Mouse (Mus musculus) kidney, postnatal 0 days (tissue): ENCODE results near the gene Lfng. TPM values are rescaled to one million over a fixed set of nuclear protein-coding genes. Genes with fewer than 3 reads are reported as not detected.

Source experiments
- ATAC-seq: fragments of 200-750 bp; cut with Nextera tagmentation; replicated peaks from 2 replicates; pipeline ENCODE4 v1.8.0; 2017; ENCODE audit warnings: low read depth, moderate number of reproducible peaks, moderate TSS enrichment, moderate library complexity; ENCODE audit not compliant: low FRiP score
- DNase-seq: peaks from one replicate; pipeline ENCODE4 v3.0.0-alpha.2; 2016; ENCODE audit warnings: low spot score
- H3K27ac ChIP-seq: fragments of 300-500 bp; sonication (generic); 2 replicates; pipeline ENCODE4 v1.5.1; 2014; ENCODE audit warnings: mild to moderate bottlenecking
- H3K27me3 ChIP-seq: fragments of 300-500 bp; sonication (generic); 2 replicates; pipeline ENCODE4 v1.6.1; 2014; ENCODE audit warnings: low read length, mixed read lengths; ENCODE audit not compliant: insufficient read depth
- H3K36me3 ChIP-seq: fragments of 300-500 bp; sonication (generic); 2 replicates; pipeline ENCODE4 v1.6.1; 2014; ENCODE audit warnings: low read length, mixed read lengths; ENCODE audit not compliant: insufficient read depth
- H3K4me1 ChIP-seq: fragments of 300-500 bp; sonication (generic); replicated peaks from 2 replicates; pipeline ENCODE4 v1.6.1; 2014; ENCODE audit warnings: antibody characterized with exemption, low read length, mixed read lengths; ENCODE audit not compliant: insufficient read depth
- H3K4me2 ChIP-seq: fragments of 300-500 bp; sonication (generic); 2 replicates; pipeline ENCODE4 v1.6.1; 2014; ENCODE audit warnings: mild to moderate bottlenecking, low read length, moderate library complexity, mixed read lengths
- H3K4me3 ChIP-seq: fragments of 300-500 bp; sonication (generic); replicated peaks from 2 replicates; pipeline ENCODE4 v1.5.1; 2014; ENCODE audit warnings: low read depth, low read length
- H3K9ac ChIP-seq: fragments of 300-500 bp; sonication (generic); 2 replicates; pipeline ENCODE4 v1.6.1; 2014; ENCODE audit warnings: low read depth, low read length
- H3K9me3 ChIP-seq: fragments of 300-500 bp; sonication (generic); replicated peaks from 2 replicates; pipeline ENCODE4 v1.6.1; 2016; ENCODE audit warnings: low read length, inconsistent platforms, mixed read lengths
- CTCF ChIP-seq: IDR thresholded peaks from 2 replicates; pipeline ENCODE4 v1.5.1; 2016; ENCODE audit warnings: antibody characterized with exemption, low read depth, mild to moderate bottlenecking, moderate library complexity
- WGBS: fragments of 180-500 bp; shearing (Covaris S2); extraction: QIAGEN DNeasy Blood & Tissue Kit; methylation state at CpG from one replicate; pipeline ENCODE4 v1.1.7; 2014; 5-methylcytosine and 5-hydroxymethylcytosine counted together
- polyA plus RNA-seq: library from polyadenylated mRNA; unstranded; fragments of >200 nt; fragmentation: Nextera tagmentation; extraction: Ambion mirVana; gene quantifications from 2 replicates; pipeline ENCODE4 v1.2.1, GENCODE M21; 2015

Lfng gene
- polyA plus RNA-seq, 1 experiment from 2014 or later: 28.8 TPM

DNA sequence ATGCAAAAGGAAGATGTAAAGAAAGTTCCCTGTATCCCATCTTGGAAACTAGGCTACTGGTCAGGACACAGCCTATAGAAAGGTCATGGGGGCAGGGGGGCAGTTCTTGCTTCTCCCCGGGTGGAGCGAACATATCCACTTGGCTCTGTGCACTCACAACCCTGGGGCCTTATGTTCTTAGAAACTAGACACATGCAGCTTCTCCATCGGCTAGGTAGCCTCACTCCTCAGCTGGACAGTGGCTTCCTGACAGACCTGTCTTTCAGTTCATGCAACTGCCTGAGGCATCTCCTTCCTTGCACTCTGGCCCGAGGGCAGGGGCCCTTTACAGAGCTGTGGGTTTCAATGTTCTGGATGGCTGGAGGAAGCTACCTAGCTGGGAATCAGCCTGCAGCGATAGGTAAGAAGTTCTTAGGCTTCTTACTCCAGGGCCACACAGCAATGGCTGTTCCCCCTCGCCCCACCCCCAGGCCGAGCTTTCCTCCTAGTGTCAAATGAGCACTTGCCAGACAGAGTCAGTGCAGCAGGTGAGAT lies 42.8 kb downstream of the Lfng start:
- no peaks in the 10 kb centered on the region for H3K27me3 ChIP-seq
- H3K27ac ChIP-seq: no peak overlapping the region
- DNase-seq: no peak
- TF ChIP-seq CTCF: no peak
- 59% methylated on average over 7 of the region's 7 CpGs for WGBS
- no peak overlapping the region for H3K4me3 ChIP-seq
- H3K4me2 ChIP-seq: no peak overlapping the region; the same call in 1 of the 2 replicates
- ATAC-seq: no peak
- 0 out of 2 replicates have a peak, but pooled peaks cover 4% of the 10 kb centered on the region for H3K36me3 ChIP-seq
- H3K9me3 ChIP-seq: no peaks in the 10 kb centered on the region
- H3K4me1 ChIP-seq: peaks cover 15% of the 10 kb centered on the region
- H3K9ac ChIP-seq: no peak overlapping the region

DNA sequence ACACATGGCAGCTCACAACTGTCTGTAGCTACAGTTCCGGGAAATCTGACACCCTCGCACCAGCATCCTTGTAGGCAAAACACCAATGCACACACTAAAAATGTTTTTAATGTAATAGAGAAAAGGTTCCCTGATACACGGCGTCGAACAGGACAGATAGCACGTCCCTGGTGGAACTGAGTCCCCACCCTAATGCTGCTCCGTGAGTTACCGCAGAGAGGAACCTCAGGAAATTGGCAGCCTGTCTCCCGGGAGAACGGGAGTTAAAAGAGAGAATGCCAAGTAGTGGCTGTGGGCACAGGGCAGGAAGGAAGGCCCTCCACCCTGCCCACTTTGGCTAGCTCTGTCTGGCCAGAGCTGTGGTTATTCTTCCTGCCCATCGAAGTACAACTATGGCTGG lies 44.1 kb downstream of the Lfng start:
- no peaks in the 10 kb centered on the region for H3K27me3 ChIP-seq
- WGBS: 67% methylated on average over 11 of the region's 11 CpGs
- no peak overlapping the region for H3K9ac ChIP-seq
- peaks cover 15% of the 10 kb centered on the region for H3K4me1 ChIP-seq
- H3K27ac ChIP-seq: no peak overlapping the region
- H3K4me3 ChIP-seq: no peak overlapping the region
- DNase-seq (no peak), ATAC-seq (no peak)
- H3K4me2 ChIP-seq: no peak overlapping the region
- no peak for TF ChIP-seq CTCF
- no peaks in the 10 kb centered on the region for H3K9me3 ChIP-seq
- no peaks in the 10 kb centered on the region for H3K36me3 ChIP-seq

DNA sequence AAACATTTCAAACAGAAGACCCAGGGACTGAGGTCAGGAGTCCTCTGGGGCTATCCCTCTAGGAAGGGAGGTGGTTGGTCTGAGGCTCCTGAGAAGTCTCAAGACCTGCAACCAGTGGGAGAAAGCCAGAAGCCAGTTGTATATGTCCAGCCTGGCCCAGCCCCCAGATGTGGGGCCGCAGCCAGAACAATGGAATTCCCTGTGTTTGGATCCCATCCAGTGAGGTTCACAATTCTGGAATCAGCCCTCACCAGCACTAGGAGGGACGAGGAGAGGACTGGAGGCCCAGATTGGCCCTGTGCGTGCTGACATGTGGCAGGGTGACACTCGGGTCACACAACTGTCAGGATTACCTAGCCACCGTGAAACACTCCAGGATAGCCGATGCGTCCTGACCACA lies 45.5 kb downstream of the Lfng start:
- Histone ChIP-seq H3K9ac (no peak overlapping the region), H3K36me3 (no peaks in the 10 kb centered on the region), H3K4me3 (no peak overlapping the region), H3K27me3 (no peaks in the 10 kb centered on the region), H3K9me3 (no peaks in the 10 kb centered on the region), H3K4me1 (peaks cover 4% of the 10 kb centered on the region), H3K27ac (no peak overlapping the region), H3K4me2 (no peak overlapping the region)
- DNase-seq: peak; percentile 47
- TF ChIP-seq CTCF: no peak
- WGBS: 60% methylated on average over 7 of the region's 7 CpGs
- no peak for ATAC-seq

DNA sequence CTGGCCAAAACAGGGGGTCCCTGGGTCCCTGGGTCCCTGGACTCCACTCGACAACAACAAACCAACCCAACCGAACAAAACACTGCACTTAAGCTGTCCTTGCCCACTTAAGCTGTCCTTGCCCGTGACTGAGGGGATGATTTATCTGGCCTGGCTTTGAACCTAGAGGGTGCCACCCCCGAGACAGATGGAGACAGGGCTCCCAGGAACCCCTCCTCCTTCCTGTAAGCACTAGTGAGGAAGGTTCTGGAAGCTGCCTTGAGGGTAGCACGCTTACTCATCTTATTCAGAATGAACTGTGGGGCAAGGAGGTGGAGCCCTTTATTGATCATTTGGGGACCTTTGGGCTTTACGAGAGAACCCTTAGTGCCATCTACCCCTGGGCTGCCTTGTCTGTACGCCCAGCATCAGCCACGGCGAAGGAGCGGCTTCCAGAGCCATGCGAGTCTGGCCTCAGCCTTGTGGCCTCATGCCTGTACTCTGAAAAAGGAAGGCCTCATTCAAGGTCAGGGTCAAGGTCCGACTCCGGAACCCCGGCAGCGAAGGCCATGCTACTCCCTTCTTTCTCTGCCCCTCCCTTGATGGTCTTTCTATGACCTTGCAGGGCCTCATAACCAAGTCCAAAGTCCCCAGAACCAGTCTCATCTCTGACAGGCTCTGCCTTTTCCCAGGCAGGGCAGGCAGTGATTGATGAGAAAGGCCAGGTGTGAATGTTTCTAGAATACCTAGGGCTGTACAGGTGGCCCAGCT lies 47.2 kb downstream of the Lfng start:
- Histone ChIP-seq H3K4me3 (no peak overlapping the region), H3K27ac (no peak overlapping the region), H3K9ac (no peak overlapping the region), H3K4me1 (no peaks in the 10 kb centered on the region), H3K27me3 (no peaks in the 10 kb centered on the region), H3K36me3 (no peaks in the 10 kb centered on the region), H3K9me3 (no peaks in the 10 kb centered on the region), H3K4me2 (no peak overlapping the region)
- DNase-seq (no peak), ATAC-seq (no peak)
- no peak for TF ChIP-seq CTCF
- 68% methylated on average over 15 of the region's 15 CpGs for WGBS

DNA sequence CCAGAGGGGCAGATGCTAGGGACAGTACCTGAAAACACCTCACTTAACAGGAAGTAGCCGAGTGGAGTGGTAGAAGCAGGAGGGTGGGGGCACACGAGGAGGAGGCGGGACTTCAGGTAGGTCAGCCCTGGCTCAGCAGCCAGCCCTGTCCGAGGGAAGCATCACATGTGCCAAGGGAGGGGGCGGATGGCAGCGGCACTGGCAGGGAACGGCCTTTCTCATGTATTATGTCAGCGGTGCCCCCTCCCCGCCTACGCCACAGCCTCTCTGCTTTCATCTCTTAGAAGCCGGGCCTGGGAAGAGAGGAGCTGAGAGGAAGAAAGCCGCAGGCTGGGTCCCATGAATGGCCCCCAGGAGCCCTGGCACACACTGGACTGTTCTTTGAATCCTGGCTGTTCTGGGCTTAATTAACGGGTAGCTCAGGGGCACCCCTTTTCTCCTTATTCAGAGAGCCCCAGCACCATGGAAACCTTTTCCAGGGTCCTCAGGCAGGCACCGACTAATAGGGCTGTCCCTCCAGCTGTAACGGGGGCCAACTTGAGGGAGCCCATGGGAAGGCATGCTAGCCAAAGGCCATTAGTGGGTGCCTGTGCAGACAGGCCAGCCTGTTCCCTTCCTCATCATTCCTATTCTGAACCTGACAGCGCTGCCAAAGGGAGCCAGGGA lies 52.6 kb downstream of the Lfng start:
- H3K36me3 ChIP-seq: no peaks in the 10 kb centered on the region
- H3K9ac ChIP-seq: 0 out of 2 replicates have a peak overlapping the region, but pooled peaks have one; percentile 18
- H3K27ac ChIP-seq: no peak overlapping the region
- no peak overlapping the region for H3K4me2 ChIP-seq
- DNase-seq (no peak), ATAC-seq (no peak)
- no peaks in the 10 kb centered on the region for H3K4me1 ChIP-seq
- WGBS: 33% methylated on average over 16 of the region's 16 CpGs
- H3K9me3 ChIP-seq: no peaks in the 10 kb centered on the region
- TF ChIP-seq CTCF: no peak
- H3K4me3 ChIP-seq: no peak overlapping the region
- H3K27me3 ChIP-seq: no peaks in the 10 kb centered on the region

DNA sequence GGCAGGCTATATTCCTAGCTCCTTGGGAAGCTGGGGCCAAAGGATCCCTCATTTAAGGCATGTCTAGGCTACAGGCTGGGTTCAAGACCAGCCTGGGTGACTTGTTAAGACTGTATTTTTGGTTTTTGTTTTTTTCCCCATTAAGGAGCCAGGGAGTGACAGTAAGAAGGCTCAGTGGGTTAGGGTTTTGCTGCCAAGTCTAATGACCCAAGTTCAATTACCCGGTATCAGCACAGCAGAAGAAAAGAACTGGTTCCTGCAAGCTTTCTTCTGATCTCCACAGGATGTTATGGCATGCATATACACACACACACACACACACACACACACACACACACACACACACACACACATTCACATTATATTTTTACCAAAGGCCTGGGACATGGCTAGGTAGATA lies 53.3 kb downstream of the Lfng start:
- Histone ChIP-seq H3K27me3 (no peaks in the 10 kb centered on the region), H3K4me3 (no peak overlapping the region), H3K4me2 (no peak overlapping the region), H3K36me3 (no peaks in the 10 kb centered on the region), H3K9me3 (no peaks in the 10 kb centered on the region), H3K27ac (no peak overlapping the region), H3K9ac (no peak overlapping the region), H3K4me1 (no peaks in the 10 kb centered on the region)
- DNase-seq (no peak), ATAC-seq (no peak)
- 62% methylated on average over 1 of the region's 1 CpGs for WGBS
- no peak for TF ChIP-seq CTCF
